Mouse (Mus musculus) lung, postnatal 0 days (tissue): Measurements from ENCODE around the gene Sac3d1. TPM values are rescaled to one million over a fixed set of nuclear protein-coding genes. Genes with fewer than 3 reads are reported as not detected.

ENCODE experiments used
- ATAC-seq: fragments of 200-750 bp; cut with Nextera tagmentation; 2 replicates; pipeline ENCODE4 v1.8.0; 2017; ENCODE audit warnings: moderate library complexity
- DNase-seq: peaks from one replicate; pipeline ENCODE4 v3.0.0-alpha.2; 2016; ENCODE audit warnings: low spot score
- H3K27ac ChIP-seq: fragments of 300-500 bp; sonication (generic); 2 replicates; pipeline ENCODE4 v1.5.1; 2014; ENCODE audit warnings: antibody characterized with exemption, mild to moderate bottlenecking, low read length, mixed read lengths
- H3K27me3 ChIP-seq: fragments of 300-500 bp; sonication (generic); replicated peaks from 2 replicates; pipeline ENCODE4 v1.6.1; 2014; ENCODE audit warnings: low read length, mixed read lengths; ENCODE audit not compliant: insufficient read depth
- H3K36me3 ChIP-seq: fragments of 300-500 bp; sonication (generic); 2 replicates; pipeline ENCODE4 v1.6.1; 2014; ENCODE audit warnings: low read length, mixed read lengths; ENCODE audit not compliant: insufficient read depth
- H3K4me1 ChIP-seq: fragments of 300-500 bp; sonication (generic); 2 replicates; pipeline ENCODE4 v1.6.1; 2014; ENCODE audit warnings: antibody characterized with exemption, low read depth, low read length, mixed read lengths; ENCODE audit not compliant: insufficient read depth
- H3K4me2 ChIP-seq: fragments of 300-500 bp; sonication (generic); replicated peaks from 2 replicates; pipeline ENCODE4 v1.6.1; 2014; ENCODE audit warnings: low read depth, mild to moderate bottlenecking, low read length, moderate library complexity, mixed read lengths
- H3K4me3 ChIP-seq: fragments of 300-500 bp; sonication (generic); 2 replicates; pipeline ENCODE4 v1.5.1; 2014; ENCODE audit warnings: low read depth, low read length
- H3K9ac ChIP-seq: fragments of 300-500 bp; sonication (generic); replicated peaks from 2 replicates; pipeline ENCODE4 v1.6.1; 2014; ENCODE audit warnings: low read depth, mild to moderate bottlenecking
- H3K9me3 ChIP-seq: fragments of 300-500 bp; sonication (generic); 2 replicates; pipeline ENCODE4 v1.6.1; 2016; ENCODE audit warnings: low read length, mixed read lengths
- CTCF ChIP-seq: IDR thresholded peaks from 2 replicates; pipeline ENCODE4 v1.5.1; 2016; ENCODE audit warnings: antibody characterized with exemption, mild to moderate bottlenecking
- EP300 ChIP-seq: IDR thresholded peaks from 2 replicates; pipeline ENCODE4 v1.6.1; 2016; ENCODE audit warnings: antibody characterized with exemption, mild to moderate bottlenecking, control low read depth
- WGBS: fragments of 180-500 bp; shearing (Covaris S2); extraction: QIAGEN DNeasy Blood & Tissue Kit; methylation state at CpG from one replicate; pipeline ENCODE4 v1.1.7; 2014; 5-methylcytosine and 5-hydroxymethylcytosine counted together
- polyA plus RNA-seq: library from polyadenylated mRNA; unstranded; fragments of >200 nt; fragmentation: Nextera tagmentation; extraction: Ambion mirVana; gene quantifications from 2 replicates; pipeline ENCODE4 v1.2.1, GENCODE M21; 2015

The Sac3d1 gene
- polyA plus RNA-seq, 1 experiment from 2014 or later, result 24.5 TPM

DNA sequence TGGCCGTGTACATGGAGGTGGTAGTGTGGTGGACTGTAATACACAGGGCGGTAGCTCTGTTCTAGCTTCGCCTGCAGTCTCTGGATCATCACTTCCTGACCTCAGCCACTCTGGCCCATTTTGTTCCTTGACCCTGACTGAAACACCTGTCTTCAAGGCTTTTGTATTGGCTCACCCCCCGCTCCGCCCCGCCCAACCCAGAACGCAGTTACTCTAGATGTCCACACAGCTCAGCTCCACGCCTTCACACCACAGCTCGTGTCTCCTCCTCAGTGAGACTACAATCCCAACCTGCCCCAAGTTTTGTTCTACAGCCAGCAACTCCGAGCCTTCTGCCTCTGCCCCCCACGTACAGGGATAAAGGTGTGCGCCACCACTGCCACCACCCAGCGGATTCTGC is 29.6 kb downstream of the Sac3d1 start:
- ATAC-seq (no peak), DNase-seq (no peak)
- H3K9ac ChIP-seq, result no peak overlapping the region
- H3K27ac ChIP-seq, result no peak overlapping the region
- H3K4me2 ChIP-seq, result no peak overlapping the region
- H3K27me3 ChIP-seq, result no peaks in the 10 kb centered on the region
- H3K4me3 ChIP-seq, result no peak overlapping the region
- 0 out of 2 replicates have a peak, but pooled peaks cover 3% of the 10 kb centered on the region for H3K36me3 ChIP-seq
- WGBS, result 91% methylated on average over 13 of the region's 13 CpGs
- TF ChIP-seq CTCF (no peak), EP300 (no peak)
- H3K9me3 ChIP-seq, result no peaks in the 10 kb centered on the region
- H3K4me1 ChIP-seq, result 0 out of 2 replicates have a peak, but pooled peaks cover 5% of the 10 kb centered on the region

DNA sequence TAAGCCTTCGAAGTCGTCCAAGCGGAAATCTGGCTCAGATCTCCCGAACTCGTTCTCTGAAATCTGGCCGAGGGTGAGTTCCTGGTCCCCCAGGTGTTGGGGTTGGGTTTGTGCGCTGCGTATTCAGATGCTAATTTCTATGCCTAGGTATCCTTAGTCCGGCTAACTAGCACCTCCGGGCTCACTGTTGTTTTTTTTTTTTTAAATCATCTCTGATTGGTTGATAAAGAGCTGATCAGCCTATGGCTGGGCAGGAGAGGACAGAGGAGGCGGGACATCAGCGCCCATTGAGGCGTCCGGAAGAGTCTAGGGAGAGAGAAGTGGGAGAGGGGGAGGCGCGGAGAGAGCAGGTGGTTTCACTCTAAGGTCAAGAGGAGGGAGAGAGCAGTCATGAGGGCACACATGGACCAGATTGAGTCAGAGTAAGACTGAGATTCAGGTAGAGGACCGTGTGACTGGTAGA is 33.0 kb downstream of the Sac3d1 start:
- ATAC-seq (peak; percentile 60), DNase-seq (peak; percentile 84)
- Histone ChIP-seq H3K27me3 (no peaks in the 10 kb centered on the region), H3K27ac (no peak overlapping the region), H3K4me1 (0 out of 2 replicates have a peak, but pooled peaks cover 6% of the 10 kb centered on the region), H3K36me3 (peaks cover 15% of the 10 kb centered on the region; the same call in 1 of the 2 replicates), H3K9me3 (no peaks in the 10 kb centered on the region), H3K4me3 (peak overlapping the region; percentile 62), H3K9ac (peak overlapping the region; percentile 34; the same call in 1 of the 2 replicates), H3K4me2 (peak overlapping the region; percentile 94)
- TF ChIP-seq EP300, result no peak
- 1% methylated on average over 17 of the region's 17 CpGs for WGBS

DNA sequence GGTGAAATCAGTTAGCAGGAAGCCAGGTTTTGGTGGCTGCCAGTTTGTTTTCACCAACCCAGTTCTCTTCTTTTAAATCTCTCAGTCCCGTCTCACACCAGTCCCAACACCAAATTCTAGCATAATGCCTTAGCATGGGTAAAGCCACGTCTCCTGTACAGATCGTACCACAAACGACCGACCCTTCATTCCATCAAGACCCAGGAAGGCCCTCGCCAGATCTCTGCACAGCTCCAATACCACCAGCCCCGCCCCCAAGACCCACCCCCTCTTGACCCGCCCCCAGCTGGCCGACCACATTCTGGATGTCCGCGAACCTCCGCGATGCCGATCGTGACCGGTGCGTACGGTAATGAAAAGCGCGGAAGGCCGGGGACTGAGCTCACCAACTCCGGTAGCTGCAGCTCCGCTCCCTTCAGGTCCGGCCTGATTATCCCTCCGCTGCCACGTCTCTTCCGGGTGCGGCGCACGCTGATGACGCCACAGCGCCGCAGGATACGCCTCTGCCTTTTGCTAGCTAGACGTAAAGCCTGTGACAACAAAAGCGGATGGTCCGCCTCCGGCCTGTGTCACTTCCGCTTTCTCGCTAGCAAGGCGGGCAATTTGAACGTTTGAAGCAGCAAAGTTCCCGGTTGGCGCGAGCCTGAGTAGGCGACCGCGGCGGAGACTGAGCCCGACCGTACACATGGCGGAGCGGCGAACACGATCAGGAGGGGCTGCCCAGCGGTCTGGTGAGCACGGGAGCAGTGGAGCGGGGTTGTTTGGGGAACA is 33.8 kb downstream of the Sac3d1 start, which contains the start of the genes Zfpl1 and Cdca5:
Gene Zfpl1, minus strand, starts transcription at position 479 of the 771 bp plus-strand sequence.
Gene Cdca5, plus strand, starts transcription at position 506 of the 771 bp plus-strand sequence.
- ATAC-seq (peak; percentile 96), DNase-seq (peak; percentile 98)
- under 1% methylated on average over 57 of the region's 58 CpGs for WGBS

DNA sequence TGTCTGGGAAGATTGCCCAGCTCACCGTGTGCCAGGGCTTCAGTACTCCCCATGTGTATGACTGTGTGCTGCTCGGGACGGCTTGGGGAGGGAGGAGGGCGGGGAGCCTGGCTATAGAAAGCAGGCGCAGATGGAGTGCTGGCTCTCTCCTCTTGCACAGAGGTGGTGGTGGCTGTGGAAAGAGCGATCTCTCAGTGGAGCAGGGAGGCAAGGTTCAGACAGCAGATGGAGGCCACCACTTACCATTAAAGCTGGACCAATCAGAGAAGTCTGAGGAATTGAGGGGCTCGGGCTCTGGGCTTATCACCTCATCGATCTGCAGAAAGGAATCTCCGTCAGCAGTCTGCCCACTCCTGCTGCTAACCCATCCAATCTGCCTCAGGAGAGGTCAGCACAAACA is 36.3 kb downstream of the Sac3d1 start, which contains the start of gene Gm28374:
Gene Gm28374, minus strand, starts transcription at position 101 of the 400 bp plus-strand sequence.
- no peak for TF ChIP-seq CTCF
- TF ChIP-seq EP300, result no peak
- ATAC-seq, result no peak
- H3K27ac ChIP-seq, result no peak within 1 kb of the TSS
- no peaks in the 10 kb centered on the region for H3K9me3 ChIP-seq
- no peak within 1 kb of the TSS for H3K4me3 ChIP-seq
- H3K27me3 ChIP-seq, result no peaks in the 10 kb centered on the region
- no peak within 1 kb of the TSS for H3K4me2 ChIP-seq
- no peak for DNase-seq
- H3K4me1 ChIP-seq, result 0 out of 2 replicates have a peak, but pooled peaks cover 6% of the 10 kb centered on the region
- WGBS, result 85% methylated on average over 9 of the region's 9 CpGs
- peaks cover 20% of the 10 kb centered on the region; the same call in 1 of the 2 replicates for H3K36me3 ChIP-seq
- H3K9ac ChIP-seq, result no peak within 1 kb of the TSS

More for the DNA sequence above, 33.8 kb downstream of the Sac3d1 start, which contains the start of the genes Zfpl1 and Cdca5:
- H3K4me3 ChIP-seq, result peak within 1 kb of the TSS; percentile 62
- H3K4me2 ChIP-seq, result peak within 1 kb of the TSS; percentile 94
- 0 out of 2 replicates have a peak, but pooled peaks cover 6% of the 10 kb centered on the region for H3K4me1 ChIP-seq
- H3K9me3 ChIP-seq, result no peaks in the 10 kb centered on the region
- H3K9ac ChIP-seq, result peak within 1 kb of the TSS; percentile 65
- TF ChIP-seq CTCF, result no peak
- peak; percentile 55; the same call in 1 of the 2 replicates for TF ChIP-seq EP300
- H3K36me3 ChIP-seq, result peaks cover 20% of the 10 kb centered on the region; the same call in 1 of the 2 replicates
- no peaks in the 10 kb centered on the region for H3K27me3 ChIP-seq
- H3K27ac ChIP-seq, result peak within 1 kb of the TSS; percentile 40; the same call in 1 of the 2 replicates

DNA sequence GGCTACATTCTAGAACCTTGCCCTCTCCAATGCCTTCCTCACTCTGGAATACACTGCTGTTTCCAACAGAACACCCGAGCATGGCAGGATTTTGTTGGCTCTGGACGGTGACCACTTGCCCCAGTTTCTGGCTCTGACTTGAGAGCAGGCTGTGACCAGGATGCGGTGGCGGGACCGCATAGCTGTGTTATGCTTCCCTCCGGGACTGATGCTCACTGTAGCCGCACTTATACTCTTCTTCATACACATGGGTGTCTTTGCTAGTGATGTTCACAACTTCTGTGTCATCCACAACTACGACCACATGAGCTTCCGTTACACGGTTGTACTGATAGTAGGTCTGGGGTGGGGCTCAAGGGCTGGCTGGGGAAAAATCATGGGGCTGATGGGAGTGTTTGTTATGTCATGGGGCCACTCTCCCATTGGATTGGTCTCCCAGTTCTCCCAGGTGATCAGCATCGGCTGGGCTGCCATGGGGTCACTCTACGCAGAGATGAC is 38.4 kb downstream of the Sac3d1 start, which contains the start of gene Tmem262:
Gene Tmem262, plus strand, starts transcription at position 51 of the 498 bp plus-strand sequence.
- no peak for TF ChIP-seq EP300
- 92% methylated on average over 12 of the region's 12 CpGs for WGBS
- H3K9me3 ChIP-seq, result no peaks in the 10 kb centered on the region
- peaks cover 14% of the 10 kb centered on the region; the same call in 1 of the 2 replicates for H3K4me1 ChIP-seq
- no peaks in the 10 kb centered on the region for H3K27me3 ChIP-seq
- H3K9ac ChIP-seq, result no peak within 1 kb of the TSS
- H3K4me3 ChIP-seq, result no peak within 1 kb of the TSS
- H3K4me2 ChIP-seq, result no peak within 1 kb of the TSS
- ATAC-seq (no peak), DNase-seq (no peak)
- H3K36me3 ChIP-seq, result peaks cover 20% of the 10 kb centered on the region; the same call in 1 of the 2 replicates
- no peak within 1 kb of the TSS for H3K27ac ChIP-seq
